Mouse (Mus musculus): ENCODE data around the gene Rgmb.

- TF ChIP-seq CTCF (IDR thresholded peaks at IDR 0.05; ENCODE audit: low read depth) (no peak), EP300 (IDR thresholded peaks at IDR 0.05; ENCODE audit: low read depth) (no peak)
Observed at GRCm38 (mm10) chr17:15812136-15812778, 18.6 kb downstream of the Rgmb start.

All from heart, postnatal 0 days (tissue).